Mouse (Mus musculus) forebrain, embryonic 16.5 days (tissue): ENCODE results near the gene Dapk1. TPM values are rescaled to one million over a fixed set of nuclear protein-coding genes. Genes with fewer than 3 reads are reported as not detected.

ENCODE experiments used
- ATAC-seq: fragments of 200-750 bp; cut with Nextera tagmentation; 2 replicates; pipeline ENCODE4 v1.8.0; 2017; ENCODE audit warnings: mild to moderate bottlenecking, moderate library complexity
- H3K27ac ChIP-seq: fragments of 300-500 bp; sonication (generic); 2 replicates; pipeline ENCODE4 v1.5.1; 2014; ENCODE audit warnings: low read length, control low read depth
- H3K27me3 ChIP-seq: fragments of 300-500 bp; sonication (generic); replicated peaks from 2 replicates; pipeline ENCODE4 v1.6.1; 2014; ENCODE audit warnings: low read length; ENCODE audit not compliant: control insufficient read depth, insufficient read depth
- H3K36me3 ChIP-seq: fragments of 300-500 bp; sonication (generic); 2 replicates; pipeline ENCODE4 v1.6.1; 2014; ENCODE audit not compliant: control insufficient read depth, insufficient read depth
- H3K4me1 ChIP-seq: fragments of 300-500 bp; sonication (generic); replicated peaks from 2 replicates; pipeline ENCODE4 v1.6.1; 2014; ENCODE audit warnings: low read length; ENCODE audit not compliant: control insufficient read depth, insufficient read depth
- H3K4me2 ChIP-seq: fragments of 300-500 bp; sonication (generic); 2 replicates; pipeline ENCODE4 v1.6.1; 2014; ENCODE audit warnings: mild to moderate bottlenecking, low read length, control low read depth
- H3K4me3 ChIP-seq: fragments of 300-500 bp; sonication (generic); replicated peaks from 2 replicates; pipeline ENCODE4 v1.5.1; 2014; ENCODE audit warnings: mild to moderate bottlenecking, low read length, control low read depth
- H3K9ac ChIP-seq: fragments of 300-500 bp; sonication (generic); replicated peaks from 2 replicates; pipeline ENCODE4 v1.6.1; 2014; ENCODE audit warnings: low read depth, low read length, control low read depth
- H3K9me3 ChIP-seq: fragments of 300-500 bp; sonication (generic); 2 replicates; pipeline ENCODE4 v1.6.1; 2016; ENCODE audit warnings: low read length; ENCODE audit not compliant: control insufficient read depth
- WGBS: fragments of 180-500 bp; shearing (Covaris S2); extraction: QIAGEN DNeasy Blood & Tissue Kit; methylation state at CpG from one replicate; pipeline ENCODE4 v1.1.7; 2014; 5-methylcytosine and 5-hydroxymethylcytosine counted together
- polyA plus RNA-seq: library from polyadenylated mRNA; unstranded; fragments of >200 nt; fragmentation: Nextera tagmentation; extraction: Ambion mirVana; gene quantifications from 2 replicates; pipeline ENCODE4 v1.2.1, GENCODE M21; 2015

The Dapk1 gene
- 59.8 and 61.4 TPM in 2 replicates for polyA plus RNA-seq

DNA sequence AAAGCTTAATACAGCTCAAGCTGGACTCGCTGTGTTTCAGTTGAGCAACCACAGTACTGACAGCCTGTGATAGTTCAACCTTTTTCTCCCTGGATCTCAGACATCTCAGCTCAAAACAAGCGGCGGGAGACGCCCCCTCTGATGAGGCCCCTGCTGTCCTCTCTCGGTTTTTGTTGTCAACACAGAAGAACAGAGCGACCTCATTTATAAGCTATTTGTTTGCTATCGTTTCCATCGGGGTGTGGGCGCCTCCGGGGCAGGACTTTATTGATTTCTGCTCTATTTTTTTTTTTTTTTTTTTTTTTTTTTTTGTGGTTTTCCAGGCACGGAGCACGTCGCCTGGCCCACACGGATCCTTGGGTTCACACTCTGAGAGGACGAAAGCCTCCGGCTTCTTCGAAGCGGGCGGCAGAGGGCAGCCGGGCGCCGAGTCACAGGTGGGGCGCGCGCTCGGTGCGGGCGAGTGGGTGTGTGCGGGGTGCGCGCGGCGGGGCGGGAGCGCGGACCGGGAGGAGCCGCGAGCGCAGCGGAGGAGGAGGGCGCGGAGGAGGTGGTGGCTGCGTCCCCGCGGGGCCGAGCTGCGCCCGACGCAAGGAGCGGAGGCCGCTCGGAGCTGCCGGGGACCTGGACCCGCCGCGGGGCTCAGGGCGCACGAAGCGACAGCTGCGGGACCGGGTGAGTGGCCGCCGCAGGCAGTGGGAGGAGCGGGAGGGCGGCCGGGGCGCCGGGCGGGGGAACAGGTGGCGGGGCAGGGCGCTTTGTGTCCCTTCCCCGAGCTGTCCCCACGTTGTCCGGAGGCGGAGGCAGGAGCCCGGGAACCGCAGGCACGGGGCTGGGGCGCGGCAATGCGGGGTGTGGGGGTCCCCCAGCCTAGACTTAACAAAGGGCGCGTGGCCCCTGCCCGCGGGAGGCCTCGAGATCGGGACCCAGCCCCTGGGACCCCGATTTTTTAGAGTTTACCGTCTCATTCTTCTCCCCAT is at the start of gene Dapk1:
Gene Dapk1 (plus strand): TSS at position 512 of the 980 bp plus-strand sequence.
- WGBS = under 1% methylated on average over 81 of the region's 90 CpGs
- Histone ChIP-seq H3K27me3 (no peaks in the 10 kb centered on the region), H3K9ac (peak within 1 kb of the TSS; percentile 98), H3K36me3 (no peaks in the 10 kb centered on the region), H3K9me3 (no peaks in the 10 kb centered on the region), H3K4me1 (peaks cover 19% of the 10 kb centered on the region), H3K4me3 (peak within 1 kb of the TSS; percentile 64), H3K4me2 (peak within 1 kb of the TSS; percentile 72), H3K27ac (peak within 1 kb of the TSS; percentile 96)
- peak; percentile 86 for ATAC-seq

DNA sequence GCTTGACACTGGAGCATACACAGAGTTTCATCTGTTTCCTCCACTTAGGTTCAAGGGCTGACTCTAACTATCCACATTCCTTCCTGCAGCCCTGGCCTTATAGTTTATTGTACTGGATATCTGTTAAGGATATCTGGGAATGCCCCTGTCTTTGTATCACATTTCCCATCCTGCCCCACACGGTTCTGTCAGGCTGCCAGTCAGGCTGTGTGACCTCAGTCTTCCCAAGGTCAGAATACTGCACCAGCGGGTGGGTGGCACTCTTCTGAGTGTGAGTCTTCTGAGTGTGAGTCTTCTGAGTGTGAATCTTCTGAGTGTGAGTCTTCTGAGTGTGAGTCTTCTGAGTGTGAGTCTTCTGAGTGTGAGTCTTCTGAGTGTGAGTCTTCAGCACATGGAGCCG is 48.4 kb upstream of the Dapk1 start:
- no peak overlapping the region for H3K9ac ChIP-seq
- H3K4me2 ChIP-seq = no peak overlapping the region
- no peaks in the 10 kb centered on the region for H3K4me1 ChIP-seq
- H3K36me3 ChIP-seq = no peaks in the 10 kb centered on the region
- WGBS = 65% methylated on average over 3 of the region's 3 CpGs
- no peak for ATAC-seq
- no peaks in the 10 kb centered on the region for H3K27me3 ChIP-seq
- H3K9me3 ChIP-seq = no peaks in the 10 kb centered on the region
- H3K27ac ChIP-seq = no peak overlapping the region
- H3K4me3 ChIP-seq = no peak overlapping the region

DNA sequence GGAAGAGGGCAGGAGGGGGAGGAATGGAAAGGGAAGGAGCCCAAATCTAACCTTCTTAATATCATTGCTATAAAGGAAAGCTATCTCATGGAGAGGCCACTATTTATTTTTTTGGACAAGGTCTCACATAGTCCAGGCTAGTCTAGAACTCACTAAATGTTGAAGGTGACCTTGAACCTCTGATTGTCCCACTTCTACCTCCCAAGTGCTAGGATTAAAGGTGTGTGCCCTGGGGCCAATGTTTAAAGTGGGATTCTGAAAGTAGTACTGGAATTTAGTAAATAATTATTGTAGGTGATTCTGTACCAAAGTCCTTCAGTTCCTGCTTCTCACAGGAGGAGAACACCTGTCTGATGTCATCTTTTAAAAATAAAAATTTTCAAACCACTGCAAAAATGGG is 45.3 kb upstream of the Dapk1 start:
- Histone ChIP-seq H3K4me2 (no peak overlapping the region), H3K4me1 (no peaks in the 10 kb centered on the region), H3K27me3 (no peaks in the 10 kb centered on the region), H3K27ac (no peak overlapping the region), H3K9me3 (no peaks in the 10 kb centered on the region), H3K9ac (no peak overlapping the region), H3K36me3 (no peaks in the 10 kb centered on the region), H3K4me3 (no peak overlapping the region)
- ATAC-seq = no peak

DNA sequence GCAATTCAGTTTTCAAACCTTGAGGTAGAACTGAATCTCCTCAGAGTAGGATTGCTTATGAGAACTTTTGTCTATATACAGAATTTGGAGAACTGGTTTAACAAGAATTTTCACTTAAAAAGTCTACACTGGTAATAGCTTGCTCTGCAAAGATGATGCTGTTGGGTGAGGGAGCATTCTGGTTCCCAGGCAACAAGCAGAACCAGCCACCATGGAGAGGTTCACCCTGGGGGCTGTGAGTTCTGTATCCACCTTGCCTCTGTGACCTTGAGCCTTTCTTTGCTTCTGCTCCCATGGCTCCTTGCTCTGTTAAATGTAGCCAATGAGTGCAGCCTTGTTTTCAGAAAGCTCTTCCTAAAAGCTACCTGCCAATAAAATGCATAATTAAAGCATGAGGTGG is 44.8 kb upstream of the Dapk1 start:
- no peak overlapping the region for H3K9ac ChIP-seq
- no peaks in the 10 kb centered on the region for H3K27me3 ChIP-seq
- no peaks in the 10 kb centered on the region for H3K36me3 ChIP-seq
- no peak overlapping the region for H3K4me2 ChIP-seq
- H3K9me3 ChIP-seq = no peaks in the 10 kb centered on the region
- no peak overlapping the region for H3K4me3 ChIP-seq
- H3K27ac ChIP-seq = no peak overlapping the region
- no peak for ATAC-seq
- no peaks in the 10 kb centered on the region for H3K4me1 ChIP-seq

DNA sequence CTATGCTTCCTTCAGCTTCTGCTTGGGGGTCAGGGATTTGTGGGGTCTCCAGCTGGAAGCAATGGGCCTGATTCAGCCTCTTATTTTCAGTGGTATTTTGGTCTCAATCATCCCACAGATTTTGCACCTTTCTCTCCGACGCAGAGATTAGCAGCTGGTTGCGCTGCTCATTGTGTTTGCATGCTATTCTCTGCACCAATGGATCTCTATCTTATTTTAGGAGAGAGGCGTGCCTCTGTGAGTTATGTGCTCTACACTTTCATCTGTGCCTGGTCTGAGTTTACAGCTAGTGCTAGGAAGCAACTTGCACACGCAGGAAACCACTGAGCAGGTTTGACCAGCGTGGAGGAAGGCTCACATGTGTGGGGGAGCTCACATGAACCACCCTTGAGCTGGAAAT is 37.4 kb upstream of the Dapk1 start:
- no peak for ATAC-seq
- Histone ChIP-seq H3K9me3 (no peaks in the 10 kb centered on the region), H3K36me3 (no peaks in the 10 kb centered on the region), H3K27ac (no peak overlapping the region), H3K4me1 (no peaks in the 10 kb centered on the region), H3K4me2 (no peak overlapping the region), H3K27me3 (no peaks in the 10 kb centered on the region), H3K9ac (no peak overlapping the region), H3K4me3 (no peak overlapping the region)
- 77% methylated on average over 6 of the region's 6 CpGs for WGBS

DNA sequence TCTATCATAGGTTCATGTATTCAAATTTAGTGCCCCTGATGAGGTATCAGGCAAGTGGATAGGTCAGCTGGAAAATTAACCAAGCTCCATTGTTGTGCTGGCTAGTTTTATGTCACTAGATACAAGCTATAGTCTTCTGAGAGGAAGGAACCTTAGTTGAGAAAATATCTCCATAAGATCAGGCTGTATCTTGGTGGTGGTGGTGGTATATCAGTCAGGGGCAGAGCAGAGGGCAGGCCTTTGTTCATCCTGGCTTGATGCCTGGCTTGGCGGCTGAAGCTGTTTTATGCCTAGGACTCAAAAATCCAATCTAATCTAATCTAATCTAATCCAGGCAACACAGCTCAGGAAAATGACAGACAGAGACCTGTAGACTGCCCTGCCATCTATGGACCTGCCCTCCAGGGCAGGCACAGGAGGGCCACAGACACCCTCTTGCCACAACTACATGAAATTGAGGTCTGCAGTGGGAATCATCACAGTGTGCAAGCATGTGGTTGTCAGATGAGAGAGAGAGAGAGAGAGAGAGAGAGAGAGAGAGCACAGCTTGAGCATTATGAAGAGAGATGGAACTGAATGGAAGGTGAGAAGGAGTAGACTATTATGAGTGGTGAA is 32.7 kb upstream of the Dapk1 start:
- H3K9me3 ChIP-seq = no peaks in the 10 kb centered on the region
- ATAC-seq = no peak
- H3K4me1 ChIP-seq = no peaks in the 10 kb centered on the region
- H3K9ac ChIP-seq = no peak overlapping the region
- WGBS = 95% methylated on average over 1 of the region's 1 CpGs
- no peak overlapping the region for H3K4me3 ChIP-seq
- no peak overlapping the region for H3K27ac ChIP-seq
- H3K4me2 ChIP-seq = no peak overlapping the region
- H3K27me3 ChIP-seq = no peaks in the 10 kb centered on the region
- H3K36me3 ChIP-seq = no peaks in the 10 kb centered on the region

DNA sequence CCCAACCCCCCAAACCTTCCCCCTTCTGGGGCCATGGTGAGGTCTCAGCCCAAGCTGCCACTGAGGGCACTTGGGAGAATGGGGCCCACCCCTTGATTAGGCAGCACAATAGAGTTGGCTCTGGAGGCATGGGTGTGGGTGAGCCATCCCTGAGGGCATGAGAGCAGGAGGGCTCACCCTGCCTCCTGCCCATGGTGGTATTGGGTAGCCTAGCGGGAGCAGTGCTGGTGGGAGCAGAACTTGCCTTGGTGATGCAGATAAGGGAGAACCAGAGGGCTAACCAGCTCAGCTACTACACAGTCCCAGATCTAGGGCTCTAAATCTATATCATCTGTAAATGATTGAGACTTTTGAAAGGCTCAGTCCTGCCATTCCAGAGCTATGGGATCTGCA is 32.2 kb upstream of the Dapk1 start:
- Histone ChIP-seq H3K9ac (no peak overlapping the region), H3K4me1 (no peaks in the 10 kb centered on the region), H3K36me3 (no peaks in the 10 kb centered on the region), H3K27me3 (no peaks in the 10 kb centered on the region), H3K27ac (no peak overlapping the region), H3K9me3 (no peaks in the 10 kb centered on the region), H3K4me2 (no peak overlapping the region), H3K4me3 (no peak overlapping the region)
- ATAC-seq = no peak
- WGBS = 96% methylated on average over 1 of the region's 1 CpGs

DNA sequence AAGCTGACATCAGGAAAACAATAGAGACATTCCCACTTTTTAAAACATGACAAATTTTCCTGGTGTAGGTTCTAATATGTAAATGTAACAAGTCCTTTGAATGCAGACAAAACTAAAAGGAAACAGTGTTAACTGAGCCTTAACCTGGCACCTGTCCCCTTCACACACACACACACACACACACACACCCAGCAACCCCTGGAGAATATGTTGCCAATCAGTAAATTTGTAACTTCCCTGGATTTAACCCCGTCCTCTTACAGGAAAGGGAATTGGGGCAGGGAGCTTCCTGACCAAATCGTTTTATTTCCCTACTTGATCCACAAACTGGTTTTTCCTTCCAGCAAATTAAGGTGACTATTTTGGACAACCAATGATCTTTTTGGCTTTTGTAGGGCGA is 28.2 kb upstream of the Dapk1 start:
- Histone ChIP-seq H3K27ac (no peak overlapping the region), H3K27me3 (no peaks in the 10 kb centered on the region), H3K4me3 (no peak overlapping the region), H3K9ac (no peak overlapping the region), H3K9me3 (no peaks in the 10 kb centered on the region), H3K4me2 (no peak overlapping the region), H3K4me1 (no peaks in the 10 kb centered on the region), H3K36me3 (no peaks in the 10 kb centered on the region)
- WGBS = 75% methylated on average over 3 of the region's 3 CpGs
- ATAC-seq = no peak

DNA sequence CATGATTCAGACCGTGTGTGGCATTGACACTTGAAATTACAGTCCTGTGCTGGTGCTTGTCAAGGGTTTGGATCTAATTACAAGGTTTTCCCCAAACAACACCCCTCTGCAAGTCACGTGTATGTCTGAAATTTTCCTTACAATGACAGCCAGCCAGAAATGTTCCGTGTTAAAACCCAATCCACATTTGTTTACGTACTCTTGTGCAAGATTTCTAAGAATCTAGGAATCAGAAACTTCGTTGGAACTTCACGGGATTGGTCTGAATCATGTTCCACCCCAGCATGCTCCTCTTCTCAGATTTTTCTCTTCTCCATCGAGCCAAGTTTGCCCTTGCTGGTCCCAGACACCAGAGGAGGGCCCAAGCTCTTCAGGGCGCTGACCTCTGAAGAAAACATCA is 27.8 kb upstream of the Dapk1 start:
- no peak overlapping the region for H3K4me2 ChIP-seq

More for the DNA sequence above, 27.8 kb upstream of the Dapk1 start:
- ATAC-seq = no peak
- no peaks in the 10 kb centered on the region for H3K9me3 ChIP-seq
- no peak overlapping the region for H3K4me3 ChIP-seq
- no peaks in the 10 kb centered on the region for H3K36me3 ChIP-seq
- no peak overlapping the region for H3K9ac ChIP-seq
- H3K27me3 ChIP-seq = no peaks in the 10 kb centered on the region
- H3K4me1 ChIP-seq = no peaks in the 10 kb centered on the region
- no peak overlapping the region for H3K27ac ChIP-seq
- WGBS = 75% methylated on average over 8 of the region's 8 CpGs
